ENCODE assay signal across 8 mouse cellular contexts in genomic region chr9:62123496-62123895, GRCm38 (mm10). TPM values are rescaled to one million over a fixed set of nuclear protein-coding genes. Genes with fewer than 3 reads are reported as not detected.
DNase-seq lines count a peak whose midpoint lies in the region; ATAC-seq and TF ChIP-seq lines count a peak whose summit lies in the region.

No protein-coding gene starts in this region.

- H3K36me3 ChIP-seq in heart, embryonic 10.5 days, result no peaks in the 10 kb centered on the region
- no peaks in the 10 kb centered on the region for H3K36me3 ChIP-seq in ES-Bruce4 (ENCODE audit: control insufficient read depth, insufficient read depth, low read length, poor library complexity, severe bottlenecking)
- H3K36me3 ChIP-seq in forebrain, embryonic 14.5 days (ENCODE audit: control insufficient read depth, insufficient read depth, low read length), result no peaks in the 10 kb centered on the region
- no peaks in the 10 kb centered on the region for H3K36me3 ChIP-seq in liver, embryonic 13.5 days

- DNase-seq in heart, embryonic 10.5 days (ENCODE audit: low spot score), result no peak
- DNase-seq in heart, adult 11 months, result no peak
- DNase-seq in forebrain, embryonic 14.5 days (ENCODE audit: low spot score), result no peak
- no peak for DNase-seq in liver, embryonic 13.5 days
- DNase-seq in urinary bladder, postnatal 4 days (ENCODE audit: low spot score in 2 of 2), result no peak

- WGBS in heart, embryonic 10.5 days, result 64% methylated on average over 3 of the region's 3 CpGs
- 46% methylated on average over 3 of the region's 3 CpGs for WGBS in forebrain, embryonic 14.5 days
- 43% methylated on average over 3 of the region's 3 CpGs for WGBS in liver, embryonic 13.5 days (ENCODE audit: insufficient replicate concordance)

- H3K9ac ChIP-seq in ES-Bruce4 (ENCODE audit: low read depth, poor library complexity, severe bottlenecking), result peak overlapping the region; percentile 80
- peak overlapping the region; percentile 66 for H3K9ac ChIP-seq in forebrain, embryonic 14.5 days (ENCODE audit: low read length)
- peak overlapping the region; percentile 69 for H3K9ac ChIP-seq in liver, embryonic 13.5 days

- TF ChIP-seq EP300 in ES-Bruce4 (IDR thresholded peaks at IDR 0.05; ENCODE audit: insufficient read depth, low read depth, low read length), result no peak

- no peak for TF ChIP-seq CTCF in ES-Bruce4 (IDR thresholded peaks at IDR 0.05; ENCODE audit: low read depth, low read length)

- ATAC-seq in forebrain, embryonic 14.5 days, result no peak
- ATAC-seq in liver, embryonic 13.5 days (ENCODE audit: low read depth), result no peak
- no peak for ATAC-seq in monocyte, adult 5-6 weeks (replicated peaks; ENCODE audit: insufficient number of reproducible peaks, low FRiP score, low TSS enrichment, poor library complexity, severe bottlenecking)
- no peak for ATAC-seq in cerebellum, adult (ENCODE audit: insufficient number of reproducible peaks, low FRiP score, low TSS enrichment)

- H3K4me2 ChIP-seq in forebrain, embryonic 14.5 days (ENCODE audit: low read length), result peak overlapping the region; percentile 69
- peak overlapping the region; percentile 99 for H3K4me2 ChIP-seq in liver, embryonic 13.5 days

- no peak for TF ChIP-seq POLR2A in ES-Bruce4 (IDR thresholded peaks at IDR 0.05; ENCODE audit: insufficient read depth, low read length)

- H3K4me1 ChIP-seq in heart, embryonic 10.5 days, result peaks cover 7% of the 10 kb centered on the region
- H3K4me1 ChIP-seq in ES-Bruce4 (ENCODE audit: control insufficient read depth, insufficient read depth, low read length), result no peaks in the 10 kb centered on the region
- peaks cover 13% of the 10 kb centered on the region for H3K4me1 ChIP-seq in forebrain, embryonic 14.5 days (ENCODE audit: control insufficient read depth, insufficient read depth, low read length)
- peaks cover 26% of the 10 kb centered on the region for H3K4me1 ChIP-seq in liver, embryonic 13.5 days (replicated peaks)

- no peaks in the 10 kb centered on the region for H3K9me3 ChIP-seq in heart, embryonic 10.5 days
- no peaks in the 10 kb centered on the region for H3K9me3 ChIP-seq in ES-Bruce4 (replicated peaks; ENCODE audit: control insufficient read depth, insufficient read depth, low read length, poor library complexity, severe bottlenecking)
- no peaks in the 10 kb centered on the region for H3K9me3 ChIP-seq in forebrain, embryonic 14.5 days (replicated peaks; ENCODE audit: control insufficient read depth, low read length)
- no peaks in the 10 kb centered on the region for H3K9me3 ChIP-seq in liver, embryonic 13.5 days (replicated peaks)

- peak overlapping the region; percentile 96 for H3K27ac ChIP-seq in heart, embryonic 10.5 days
- H3K27ac ChIP-seq in ES-Bruce4 (ENCODE audit: insufficient read depth, low read length), result no peak overlapping the region
- H3K27ac ChIP-seq in forebrain, embryonic 14.5 days (ENCODE audit: low read depth, low read length), result no peak overlapping the region
- H3K27ac ChIP-seq in liver, embryonic 13.5 days, result peak overlapping the region; percentile 72

- H3K4me3 ChIP-seq in heart, embryonic 10.5 days, result peak overlapping the region; percentile 91
- H3K4me3 ChIP-seq in ES-Bruce4 (ENCODE audit: low read depth, low read length), result peak overlapping the region; percentile 45
- H3K4me3 ChIP-seq in forebrain, embryonic 14.5 days (ENCODE audit: low read depth, low read length), result peak overlapping the region; percentile 50
- H3K4me3 ChIP-seq in liver, embryonic 13.5 days (replicated peaks), result peak overlapping the region; percentile 81

- peaks cover 4% of the 10 kb centered on the region; the same call in 1 of the 2 replicates for H3K27me3 ChIP-seq in heart, embryonic 10.5 days (ENCODE audit: insufficient read depth, poor library complexity, severe bottlenecking)
- H3K27me3 ChIP-seq in ES-Bruce4 (ENCODE audit: control insufficient read depth, insufficient read depth, low read length, poor library complexity, severe bottlenecking), result no peaks in the 10 kb centered on the region
- no peaks in the 10 kb centered on the region for H3K27me3 ChIP-seq in forebrain, embryonic 14.5 days (replicated peaks; ENCODE audit: control insufficient read depth, insufficient read depth, low read length)
- H3K27me3 ChIP-seq in liver, embryonic 13.5 days, result peaks cover 12% of the 10 kb centered on the region

RNA-seq across cellular contexts. Expression of gene Glce, which starts 1.0 kb away (rescaled TPM):
- 15.6 and 17.6 TPM in 2 replicates for polyA plus RNA-seq in heart, embryonic 10.5 days (2016; fragmentation: Nextera tagmentation; extraction: Ambion mirVana)
- 19.9 TPM in 2 replicates for polyA plus RNA-seq in ES-Bruce4 (2011; ENCODE audit: insufficient read depth, insufficient read length, low read depth, missing spikeins)
- 16.0 and 18.5 TPM in 2 replicates for polyA plus RNA-seq in forebrain, embryonic 14.5 days (2014; fragmentation: Nextera tagmentation; extraction: Ambion mirVana)
- 5.3 and 7.6 TPM in 2 replicates for polyA plus RNA-seq in liver, embryonic 13.5 days (2015; fragmentation: Nextera tagmentation; extraction: Ambion mirVana)
- total RNA-seq in monocyte, adult 5-6 weeks (2017), result 7.7 to 9.7 TPM (median 8.2 TPM) in 3 replicates

Comparison
In these comparisons a context has a peak if more than half of its experiments do, and no peak if none do; other contexts are left out.
1. H3K27ac ChIP-seq: peak in heart, embryonic 10.5 days (single experiment) and liver, embryonic 13.5 days (single experiment); none in ES-Bruce4 (single experiment) and forebrain, embryonic 14.5 days (single experiment).
2. Peak in every context shown above with its lines, with median percentiles within 50 percentile points of each other: H3K4me3 ChIP-seq and H3K9ac ChIP-seq.